Mouse (Mus musculus): ENCODE measurements around the gene Ankub1.

DNA sequence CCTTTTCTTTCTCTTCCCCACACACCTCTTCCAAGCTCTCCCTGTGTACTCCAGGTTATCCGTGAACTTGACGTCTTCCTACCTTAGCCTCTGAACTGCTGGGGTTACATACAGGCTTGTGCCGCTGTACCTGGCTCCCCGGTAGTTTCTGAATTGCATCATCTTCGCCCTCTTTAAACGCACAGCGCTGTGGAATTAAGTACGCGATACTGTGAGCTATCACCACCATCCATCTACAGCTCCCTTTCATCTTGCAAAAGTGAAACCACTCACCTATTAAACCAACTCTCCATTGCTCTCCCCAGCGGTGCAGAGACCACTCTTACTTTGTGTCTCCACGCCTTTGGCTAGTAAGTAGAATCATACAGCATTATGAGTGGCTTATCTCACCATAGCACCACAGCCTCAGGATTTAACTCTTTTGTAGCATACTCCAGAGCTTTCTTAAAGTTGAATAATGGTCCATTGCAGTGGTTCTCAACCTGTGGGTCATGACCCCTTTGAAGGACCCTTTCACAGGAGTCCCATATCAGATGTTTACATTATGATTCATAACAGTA lies 65.6 kb downstream of the Ankub1 start:
- no peak for TF ChIP-seq CTCF (IDR thresholded peaks at IDR 0.05)
- no peak for TF ChIP-seq POLR2A (IDR thresholded peaks at IDR 0.05; ENCODE audit: insufficient read depth, low read depth, low read length)
- TF ChIP-seq EP300 (IDR thresholded peaks at IDR 0.05; ENCODE audit: insufficient read depth, low read depth, low read length), result no peak
